Mouse (Mus musculus) embryonic fibroblast, embryonic 13.5 days (primary cell): Measurements from ENCODE around the gene Srl. TPM values are rescaled to one million over a fixed set of nuclear protein-coding genes. Genes with fewer than 3 reads are reported as not detected.

Experiments
- H3K27ac ChIP-seq: 2 replicates; pipeline ENCODE4 v1.5.1; 2012; ENCODE audit warnings: low read length, control low read depth, inconsistent platforms; ENCODE audit not compliant: insufficient read depth
- H3K4me1 ChIP-seq: 2 replicates; pipeline ENCODE4 v1.6.1; 2011; ENCODE audit warnings: low read length; ENCODE audit not compliant: control insufficient read depth, insufficient read depth
- H3K4me3 ChIP-seq: 2 replicates; pipeline ENCODE4 v1.5.1; 2011; ENCODE audit warnings: mild to moderate bottlenecking, control low read depth, low read length; ENCODE audit not compliant: insufficient read depth
- CTCF ChIP-seq: IDR thresholded peaks from 2 replicates; pipeline ENCODE4 v1.5.1; 2011; ENCODE audit warnings: mild to moderate bottlenecking, control low read depth, low read length, moderate library complexity, borderline replicate concordance; ENCODE audit not compliant: insufficient read depth
- POLR2A ChIP-seq: IDR thresholded peaks from 2 replicates; pipeline ENCODE4 v1.6.1; 2011; ENCODE audit warnings: low read depth, mild to moderate bottlenecking, control low read depth, low read length, moderate library complexity
- polyA plus RNA-seq: library from polyadenylated mRNA; stranded (reverse); fragments of >200 nt; gene quantifications from 2 replicates; pipeline ENCODE4 v1.2.4, GENCODE M21; 2011; ENCODE audit warnings: low read depth; ENCODE audit not compliant: missing spikeins, insufficient read length

The Srl gene
- polyA plus RNA-seq, 1 experiment, result 3.9 TPM

- TF ChIP-seq CTCF (no peak), POLR2A (no peak)
- H3K4me3 ChIP-seq, result no peak overlapping the region
- no peak overlapping the region for H3K27ac ChIP-seq
- no peaks in the 10 kb centered on the region for H3K4me1 ChIP-seq
Observed at GRCm38 (mm10) chr16:4521074-4521667, 20.4 kb downstream of the Srl start.

DNA sequence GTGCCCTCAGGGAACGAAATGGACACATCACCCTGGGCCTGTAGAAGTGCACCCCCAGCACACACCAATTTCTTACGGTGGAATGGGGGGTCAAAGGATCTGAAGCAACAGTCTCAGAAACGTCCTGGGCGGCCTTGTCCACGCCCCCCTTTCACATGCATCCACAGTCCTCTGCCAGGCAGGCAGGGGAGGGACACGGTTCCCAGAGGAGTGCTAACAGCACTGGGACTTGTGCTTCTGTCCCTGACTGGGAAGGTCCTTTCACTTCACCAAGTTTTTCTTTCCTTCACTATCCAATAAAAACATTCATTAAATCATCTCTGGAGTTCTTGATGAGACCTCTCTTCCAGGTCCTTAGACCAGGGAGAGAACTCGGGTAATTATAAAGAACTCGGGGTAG, 20.9 kb downstream of the Srl start:
- Histone ChIP-seq H3K4me1 (no peaks in the 10 kb centered on the region), H3K4me3 (no peak overlapping the region), H3K27ac (no peak overlapping the region)
- TF ChIP-seq POLR2A (no peak), CTCF (no peak)

GRCm38 (mm10) chr16:4519825-4520224, 21.8 kb downstream of the Srl start:
- no peak overlapping the region for H3K4me3 ChIP-seq
- no peaks in the 10 kb centered on the region for H3K4me1 ChIP-seq
- TF ChIP-seq POLR2A (no peak), CTCF (no peak)

GRCm38 (mm10) chr16:4519157-4519556, 22.5 kb downstream of the Srl start:
- TF ChIP-seq POLR2A (no peak), CTCF (no peak)
- Histone ChIP-seq H3K27ac (no peak overlapping the region), H3K4me3 (no peak overlapping the region), H3K4me1 (no peaks in the 10 kb centered on the region)

More at GRCm38 (mm10) chr16:4519825-4520224, 21.8 kb downstream of the Srl start:
- no peak overlapping the region for H3K27ac ChIP-seq

DNA sequence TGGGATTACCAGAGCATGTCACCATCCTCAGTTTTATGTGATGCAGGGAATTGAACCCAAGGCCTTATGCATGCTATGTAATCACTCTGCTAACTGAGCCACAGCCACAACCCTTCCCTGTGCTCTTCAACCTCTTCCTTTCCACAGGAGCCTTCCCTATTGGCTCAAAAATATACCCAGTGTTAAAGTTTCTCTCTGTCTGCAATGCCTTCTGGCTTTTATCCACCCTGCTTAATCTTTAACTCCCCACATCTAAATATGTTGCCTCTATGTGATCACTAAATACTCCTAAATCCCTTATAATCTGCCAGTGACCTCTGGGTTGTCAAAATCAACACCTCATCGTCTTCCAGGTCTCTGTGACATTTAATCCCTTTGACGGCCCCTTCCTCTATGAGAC, 23.7 kb downstream of the Srl start:
- Histone ChIP-seq H3K27ac (no peak overlapping the region), H3K4me3 (no peak overlapping the region), H3K4me1 (no peaks in the 10 kb centered on the region)
- TF ChIP-seq CTCF, result no peak

GRCm38 (mm10) chr16:4514383-4514782, 27.2 kb downstream of the Srl start:
- TF ChIP-seq POLR2A, result no peak
- TF ChIP-seq CTCF, result no peak
- no peaks in the 10 kb centered on the region for H3K4me1 ChIP-seq
- H3K27ac ChIP-seq, result no peak overlapping the region
- H3K4me3 ChIP-seq, result no peak overlapping the region

GRCm38 (mm10) chr16:4512661-4513438, 28.8 kb downstream of the Srl start:
- no peak overlapping the region for H3K4me3 ChIP-seq
- no peaks in the 10 kb centered on the region for H3K4me1 ChIP-seq
- TF ChIP-seq POLR2A, result no peak
- TF ChIP-seq CTCF, result no peak
- no peak overlapping the region for H3K27ac ChIP-seq

DNA sequence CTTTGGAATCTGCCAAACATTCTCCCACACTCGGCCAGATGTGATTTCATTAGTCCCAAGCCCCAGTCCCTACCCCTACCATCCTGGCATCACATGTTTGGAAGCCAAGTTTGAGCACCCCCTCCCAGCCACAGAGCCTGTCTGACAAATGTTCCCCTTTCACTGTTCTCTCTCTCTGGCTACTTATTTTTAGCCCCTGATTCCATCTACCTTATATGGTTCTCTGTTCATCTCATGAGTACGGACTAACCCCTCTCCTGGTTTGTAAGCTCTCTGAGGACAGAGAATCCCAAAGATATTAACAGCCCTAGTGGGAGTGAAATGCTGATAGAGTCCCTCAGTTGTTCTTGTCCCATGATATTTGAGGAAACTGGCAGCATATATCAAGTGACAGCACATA, 30.2 kb downstream of the Srl start:
- TF ChIP-seq POLR2A, result no peak
- no peak for TF ChIP-seq CTCF
- no peak overlapping the region for H3K4me3 ChIP-seq
- H3K4me1 ChIP-seq, result no peaks in the 10 kb centered on the region
- H3K27ac ChIP-seq, result no peak overlapping the region

DNA sequence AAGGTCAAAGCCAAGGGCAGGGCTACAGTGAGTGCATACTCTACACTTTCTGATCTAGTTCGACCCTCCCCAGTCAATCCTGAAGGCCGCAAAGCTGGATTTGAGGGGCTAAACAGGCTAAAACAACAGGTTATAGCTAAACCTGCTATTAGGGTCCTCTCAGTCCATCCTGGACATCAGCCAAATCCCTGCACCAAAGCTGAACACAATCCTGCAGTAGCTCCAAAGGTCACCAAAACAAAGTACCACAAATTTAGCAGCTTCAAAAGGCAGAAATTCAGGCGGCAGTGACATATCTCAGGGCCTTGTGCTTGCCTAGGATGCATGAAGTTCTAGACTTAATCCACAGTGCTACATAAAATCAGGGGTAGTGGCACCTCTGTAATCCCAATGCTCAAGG, 35.4 kb downstream of the Srl start:
- Histone ChIP-seq H3K4me1 (no peaks in the 10 kb centered on the region), H3K27ac (no peak overlapping the region), H3K4me3 (no peak overlapping the region)
- TF ChIP-seq CTCF (no peak), POLR2A (no peak)

GRCm38 (mm10) chr16:4503495-4503894, 38.1 kb downstream of the Srl start:
- Histone ChIP-seq H3K27ac (no peak overlapping the region), H3K4me3 (no peak overlapping the region), H3K4me1 (no peaks in the 10 kb centered on the region)
- TF ChIP-seq POLR2A, result no peak
- TF ChIP-seq CTCF, result no peak

GRCm38 (mm10) chr16:4502568-4502967, 39.0 kb downstream of the Srl start:
- no peak overlapping the region for H3K27ac ChIP-seq
- TF ChIP-seq POLR2A (no peak), CTCF (no peak)

More at GRCm38 (mm10) chr16:4502568-4502967, 39.0 kb downstream of the Srl start:
- Histone ChIP-seq H3K4me1 (no peaks in the 10 kb centered on the region), H3K4me3 (no peak overlapping the region)
